Mouse (Mus musculus) T-helper 17 cell (primary cell): ENCODE results near the gene Hdhd3.
"Not testable (repeated sequence)": the region's sequence is repeated elsewhere in the genome, so short reads cannot be mapped to it uniquely, and the experiment has no call there.

ENCODE experiments used
- in situ Hi-C, 2 experiments: fragments of 300-600 bp; cut with MboI, MseI; formaldehyde crosslinking; loops; 1 replicate in 1 of 2; 2 replicates in 1 of 2; pipeline ENCODE4 v1.15.1; 2025; ENCODE audit warnings: high pct_unique_total_duplicates in 2 of 2

The Hdhd3 gene

DNA sequence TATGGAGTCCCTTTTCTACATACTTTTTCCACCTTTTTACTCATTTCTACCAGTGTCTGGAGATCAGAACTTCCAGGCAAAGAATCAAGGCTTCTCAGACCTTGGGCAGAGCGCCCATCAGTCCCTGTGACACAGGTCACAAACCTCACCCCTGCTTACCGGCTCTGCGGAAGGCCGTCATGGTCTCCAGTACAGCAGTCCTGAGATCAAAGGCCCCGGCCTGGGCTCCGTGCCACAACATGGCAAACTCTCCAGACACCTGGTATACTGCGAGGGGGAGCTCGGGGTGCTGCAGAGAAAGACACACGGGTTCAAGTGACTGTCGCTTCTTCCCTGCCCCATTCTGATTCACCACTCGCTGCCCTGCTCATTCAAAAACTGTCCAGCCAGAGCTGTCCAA, 6.7 kb upstream of the Hdhd3 start:
- in situ Hi-C loops, result no loop called here

DNA sequence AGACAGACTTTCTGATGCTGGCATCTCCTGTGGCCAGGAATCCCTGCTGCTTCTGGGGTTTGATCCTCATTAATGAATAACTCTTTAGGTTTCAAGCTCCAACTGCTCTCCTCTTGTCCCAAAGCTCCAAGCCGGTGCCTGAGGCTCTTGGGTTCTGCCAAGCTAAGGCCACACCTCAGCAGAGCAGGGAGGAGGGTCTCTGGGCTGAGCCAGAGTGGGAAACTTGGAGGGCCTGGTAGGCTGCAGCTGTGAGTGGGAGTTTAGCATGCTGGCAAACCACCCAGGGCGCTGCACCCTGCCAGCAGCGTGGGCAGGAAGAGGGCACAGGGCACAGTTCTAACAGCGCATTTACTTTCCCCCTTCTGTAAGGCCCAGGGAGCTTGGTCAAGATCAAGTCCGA, 5.6 kb upstream of the Hdhd3 start:
- in situ Hi-C loops, result no loop called here

DNA sequence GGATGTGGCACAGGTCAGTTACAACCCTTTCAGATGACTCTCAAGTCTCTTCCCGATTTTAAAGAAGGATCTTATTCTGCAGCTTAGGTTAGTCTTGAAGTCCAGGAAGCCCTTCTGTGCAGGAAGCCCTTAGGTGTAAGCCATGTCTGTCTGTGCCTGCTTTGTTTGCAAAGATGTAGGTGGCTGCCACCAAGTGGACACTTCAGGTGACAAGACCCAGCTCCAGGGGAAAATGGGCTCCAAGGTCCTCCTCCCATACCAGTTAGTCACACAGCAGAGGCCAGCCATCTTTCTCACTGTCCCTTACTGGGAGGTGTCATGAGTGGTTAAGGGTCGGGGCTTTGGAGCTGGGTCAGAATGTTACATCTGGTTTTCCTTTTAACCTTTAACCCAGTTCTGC, 3.5 kb upstream of the Hdhd3 start:
- in situ Hi-C loops, result no loop called here

DNA sequence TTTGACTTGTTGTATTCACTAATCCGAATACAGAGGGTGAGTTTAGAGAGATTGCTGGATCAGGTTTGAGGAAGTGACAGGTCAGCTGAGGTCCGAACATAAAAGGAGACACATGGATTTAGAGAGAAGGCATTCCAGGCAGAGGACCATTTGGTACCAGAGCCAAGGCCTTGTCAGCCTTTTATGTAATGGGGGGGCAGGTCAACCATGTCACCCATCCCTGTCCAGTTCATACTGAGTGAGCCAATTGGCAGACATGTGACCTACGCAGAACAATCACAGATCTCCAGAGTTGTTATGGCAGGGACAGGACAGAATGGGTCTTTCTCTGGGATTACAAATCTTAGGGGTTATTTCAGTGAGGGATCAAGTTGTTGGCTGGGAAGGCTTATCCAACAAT, 2.7 kb upstream of the Hdhd3 start:
- in situ Hi-C loops, result no loop called here

DNA sequence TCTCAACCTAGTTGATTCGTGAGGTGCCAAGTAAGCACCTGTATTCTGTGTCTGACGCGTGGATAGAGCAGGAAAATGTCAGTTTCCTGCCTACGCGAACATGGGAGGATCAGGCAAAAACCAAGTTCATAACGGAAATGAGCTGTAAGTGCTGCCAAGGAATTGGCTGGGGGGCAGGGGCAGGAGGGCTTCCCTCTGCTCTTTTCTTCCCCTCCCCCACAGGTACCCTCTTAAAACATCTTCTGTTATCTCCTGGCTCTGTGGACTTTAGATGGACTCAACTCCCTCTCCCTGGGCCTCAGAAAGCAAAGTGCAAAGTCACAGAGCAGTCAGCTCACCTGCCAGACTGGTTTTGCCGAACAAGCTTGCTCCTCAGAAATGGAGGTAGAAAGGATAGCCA, 298 bp downstream of the Hdhd3 start:
- in situ Hi-C loops, result no loop called here

DNA sequence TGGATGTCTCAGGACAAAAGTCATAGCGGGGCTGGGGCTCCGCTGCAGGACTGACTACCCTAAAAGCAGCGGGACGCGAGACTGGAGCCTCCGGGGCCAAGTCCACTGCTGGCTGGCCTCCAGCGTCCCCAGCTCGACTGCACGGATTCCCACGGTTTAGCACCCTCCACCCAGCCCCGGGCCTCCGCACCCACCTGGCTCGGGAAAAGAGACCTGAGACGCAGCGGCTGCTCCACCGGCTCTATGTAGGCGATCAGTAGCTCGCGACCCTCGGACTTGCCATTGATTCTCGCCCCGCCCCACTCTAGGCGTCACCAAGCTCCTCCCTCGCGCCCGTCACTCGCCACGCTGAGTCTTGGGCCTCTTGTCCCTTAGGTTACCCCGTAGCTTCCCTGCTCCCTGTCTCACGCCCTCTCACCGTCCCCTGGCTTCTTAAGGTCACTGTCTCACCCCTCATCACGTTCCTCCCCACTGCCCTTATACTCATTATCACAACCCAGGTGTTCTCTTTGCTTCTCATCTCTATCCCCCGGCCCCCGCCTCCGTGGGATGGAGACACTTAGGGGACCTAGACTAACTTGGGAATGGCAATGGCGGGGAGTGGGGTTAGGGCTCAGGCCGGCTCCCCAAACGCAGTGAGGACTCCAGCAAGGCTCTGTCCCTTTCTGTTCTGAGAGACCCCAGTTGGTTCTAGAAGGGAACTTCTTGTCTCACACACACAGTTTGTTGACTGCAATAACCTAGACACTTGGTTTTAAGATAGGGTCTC, 1.1 kb downstream of the Hdhd3 start:
- in situ Hi-C loops, result no loop called here

DNA sequence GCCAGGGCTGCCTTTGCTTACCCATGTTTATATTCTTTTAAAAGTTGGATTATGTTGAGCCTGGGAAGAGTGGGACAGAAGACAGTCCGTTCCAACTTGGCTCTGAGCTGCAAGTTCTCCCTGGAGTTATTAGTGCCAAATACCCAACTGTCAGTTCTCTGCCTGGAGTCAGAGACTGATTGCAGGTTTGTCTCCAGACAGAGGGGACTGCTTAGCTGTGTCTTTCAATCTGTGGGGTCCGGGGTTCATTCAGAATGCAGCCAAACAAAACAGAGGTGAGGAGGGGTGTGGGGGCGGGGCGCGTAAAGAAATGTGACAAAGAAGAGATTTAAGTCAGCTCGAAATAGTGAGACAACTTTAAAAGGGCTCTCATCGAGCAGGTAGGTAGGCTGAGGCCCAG, 1.7 kb downstream of the Hdhd3 start:
- in situ Hi-C loops, result no loop called here

DNA sequence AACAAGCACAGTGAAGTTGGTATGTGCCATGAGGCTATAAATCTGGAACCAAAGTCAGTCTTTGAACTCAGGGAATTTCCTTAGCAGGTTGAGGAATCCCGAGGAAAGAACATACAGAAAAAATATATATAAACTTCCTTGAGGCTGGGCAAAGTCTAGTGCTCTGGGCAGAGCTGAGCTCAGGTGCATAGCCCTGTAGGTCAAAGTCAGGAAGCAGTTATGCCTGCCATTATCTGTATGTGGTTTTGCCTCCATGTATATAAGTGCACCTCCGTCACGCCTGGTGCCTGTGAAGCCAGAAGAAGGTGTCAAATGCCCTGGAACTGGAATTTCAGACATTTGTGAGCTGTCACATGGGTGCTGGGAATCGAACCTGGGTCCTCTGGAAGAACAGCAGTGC, 2.5 kb downstream of the Hdhd3 start:
- in situ Hi-C loops, result no loop called here

DNA sequence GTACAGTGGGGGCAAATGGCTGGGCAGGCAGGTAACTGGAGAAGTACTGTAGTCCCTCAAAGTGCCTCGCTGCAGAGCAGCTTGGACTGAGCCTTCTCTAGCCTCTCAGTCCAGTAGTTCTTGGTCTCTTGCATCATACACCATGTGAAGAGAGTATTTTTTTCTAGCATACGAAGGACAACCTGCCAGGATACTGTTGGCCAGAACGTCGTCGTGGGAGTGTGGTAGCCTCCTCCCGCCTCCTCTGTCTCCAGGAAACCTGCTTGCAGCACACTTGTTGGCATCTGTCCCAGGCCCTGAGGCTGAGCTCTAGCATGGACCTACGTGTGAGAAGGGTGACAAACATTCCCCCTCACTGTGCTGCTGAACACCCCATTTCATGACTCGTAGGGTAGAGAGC, 6.5 kb downstream of the Hdhd3 start:
- in situ Hi-C loops, result no loop called here

DNA sequence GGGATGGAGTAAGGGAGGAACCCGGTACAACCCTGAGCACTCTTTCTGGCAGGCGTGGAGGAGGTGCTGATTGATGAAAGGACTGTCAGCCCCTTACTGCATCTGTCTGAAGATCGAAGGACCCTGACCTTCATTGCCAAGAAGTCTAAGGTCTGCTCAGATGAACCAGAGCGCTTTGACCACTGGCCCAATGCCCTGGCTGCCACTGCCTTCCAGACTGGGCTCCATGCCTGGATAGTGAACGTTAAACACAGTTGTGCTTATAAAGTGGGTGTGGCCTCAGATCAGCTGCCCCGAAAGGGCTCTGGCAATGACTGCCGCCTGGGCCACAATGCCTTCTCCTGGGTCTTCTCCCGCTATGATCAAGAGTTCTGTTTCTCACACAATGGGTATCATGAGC, 7.3 kb downstream of the Hdhd3 start:
- in situ Hi-C loops, result no loop called here

DNA sequence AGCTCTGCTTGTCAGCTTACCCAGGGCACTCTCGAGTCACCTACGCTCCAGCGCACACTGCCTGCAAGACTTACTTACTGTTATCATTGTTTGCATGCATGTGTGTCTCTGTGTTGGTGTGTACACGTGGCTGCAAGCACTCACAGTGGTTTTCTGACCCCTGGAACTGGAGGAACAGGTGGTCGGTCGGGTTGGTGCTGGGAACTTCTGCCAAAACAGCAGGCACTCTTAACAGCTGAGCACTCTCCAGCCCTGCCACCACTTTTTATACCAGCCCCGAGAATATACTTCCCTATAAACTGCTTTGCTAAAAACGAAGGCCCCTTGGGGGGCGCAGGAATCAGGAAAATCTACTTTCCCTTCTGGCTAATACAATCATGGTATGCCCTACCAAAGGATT, 9.0 kb downstream of the Hdhd3 start:
- in situ Hi-C loops, result no loop called here

DNA sequence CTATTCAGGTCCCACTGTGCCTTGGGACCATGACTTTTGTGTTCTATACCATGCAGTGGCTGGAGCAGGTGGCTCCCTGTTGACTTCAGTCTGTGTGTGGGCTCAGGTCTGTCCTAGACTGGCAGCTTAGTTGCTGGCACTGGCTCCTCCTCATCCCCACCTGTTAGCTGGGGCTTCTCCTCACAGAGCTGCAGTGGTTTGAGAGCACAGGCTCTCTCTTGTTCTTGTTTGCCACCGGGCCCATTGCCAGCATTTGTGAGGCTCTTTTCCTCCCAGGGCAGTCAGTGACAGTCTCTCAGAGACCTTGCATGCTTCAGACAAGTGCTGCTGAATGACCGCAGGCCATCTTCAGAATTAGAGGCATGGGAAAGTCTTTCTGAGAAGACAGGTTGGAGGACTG, 10.6 kb downstream of the Hdhd3 start:
- in situ Hi-C loops, result no loop called here

DNA sequence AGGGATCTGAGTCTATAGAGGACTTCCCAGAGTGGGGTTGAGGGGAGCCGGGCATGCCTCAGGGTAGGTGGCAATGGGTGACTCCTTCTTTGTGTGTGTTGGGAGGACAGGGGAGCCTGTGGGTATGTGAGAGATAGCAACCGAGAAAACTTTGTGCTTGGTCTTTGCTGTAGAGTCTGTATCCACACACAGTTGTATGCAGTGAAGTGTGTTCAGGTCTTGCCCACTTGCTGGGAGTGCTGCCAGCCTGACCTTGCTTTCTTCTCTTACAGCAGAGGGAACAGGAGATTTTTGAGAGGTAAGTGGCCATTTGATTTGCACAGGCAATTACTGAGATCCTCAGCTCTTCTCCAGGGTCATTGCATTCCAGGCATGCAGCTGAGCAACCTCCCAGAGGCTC, 15.4 kb downstream of the Hdhd3 start:
- in situ Hi-C loops, result loop anchor here in 1 of 2 experiments (5.0 kb wide), 1 partner anchor 204 kb away; no protein-coding TSS in a partner anchor

DNA sequence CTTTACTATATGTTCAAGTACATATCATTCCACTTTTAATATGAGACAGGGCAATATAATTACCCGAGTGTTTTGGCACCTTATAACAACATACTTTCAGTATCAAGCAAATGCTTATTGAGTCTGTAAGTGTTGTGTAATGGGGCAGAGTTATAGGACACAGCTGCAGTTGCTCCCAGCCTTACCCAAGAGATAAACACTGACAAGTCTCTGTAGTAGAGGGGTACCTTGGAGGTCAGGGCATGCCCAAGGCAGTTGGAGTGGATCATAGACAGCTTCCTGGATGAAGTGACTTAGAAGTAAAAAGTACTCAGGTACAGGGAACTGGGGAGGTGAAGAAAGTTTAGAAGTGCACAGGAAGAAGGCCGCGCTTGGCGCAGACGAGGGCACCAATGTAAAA, 16.1 kb downstream of the Hdhd3 start:
- in situ Hi-C loops, result loop anchor here in 1 of 2 experiments (5.0 kb wide), 1 partner anchor 205 kb away; no protein-coding TSS in a partner anchor

DNA sequence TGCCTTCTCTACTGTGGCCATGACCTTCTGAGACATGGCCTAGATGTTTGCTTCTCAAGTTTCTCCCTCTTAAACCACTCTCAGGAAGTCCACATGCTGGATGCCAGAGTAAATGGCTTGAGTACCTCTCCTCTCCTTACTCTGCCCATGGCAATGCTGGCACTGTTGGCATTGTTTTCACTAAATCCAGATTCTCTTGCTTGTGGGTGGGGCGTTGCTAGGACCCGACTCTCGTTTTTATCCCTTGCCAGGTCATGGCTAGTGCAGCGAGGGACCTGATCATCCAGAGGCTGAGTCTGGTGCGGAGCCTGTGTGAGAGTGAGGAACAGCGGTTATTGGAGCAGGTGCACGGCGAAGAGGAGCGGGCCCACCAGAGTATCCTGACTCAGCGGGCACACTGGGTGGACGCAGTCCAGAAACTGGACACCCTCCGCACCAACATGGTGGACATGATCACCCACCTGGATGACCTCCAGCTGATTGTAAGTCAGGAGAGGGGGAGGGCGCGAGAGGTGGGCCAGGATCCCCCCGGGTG, 17.0 kb downstream of the Hdhd3 start:
- in situ Hi-C loops, result loop anchor here in 1 of 2 experiments (5.0 kb wide), 1 partner anchor 206 kb away; no protein-coding TSS in a partner anchor

DNA sequence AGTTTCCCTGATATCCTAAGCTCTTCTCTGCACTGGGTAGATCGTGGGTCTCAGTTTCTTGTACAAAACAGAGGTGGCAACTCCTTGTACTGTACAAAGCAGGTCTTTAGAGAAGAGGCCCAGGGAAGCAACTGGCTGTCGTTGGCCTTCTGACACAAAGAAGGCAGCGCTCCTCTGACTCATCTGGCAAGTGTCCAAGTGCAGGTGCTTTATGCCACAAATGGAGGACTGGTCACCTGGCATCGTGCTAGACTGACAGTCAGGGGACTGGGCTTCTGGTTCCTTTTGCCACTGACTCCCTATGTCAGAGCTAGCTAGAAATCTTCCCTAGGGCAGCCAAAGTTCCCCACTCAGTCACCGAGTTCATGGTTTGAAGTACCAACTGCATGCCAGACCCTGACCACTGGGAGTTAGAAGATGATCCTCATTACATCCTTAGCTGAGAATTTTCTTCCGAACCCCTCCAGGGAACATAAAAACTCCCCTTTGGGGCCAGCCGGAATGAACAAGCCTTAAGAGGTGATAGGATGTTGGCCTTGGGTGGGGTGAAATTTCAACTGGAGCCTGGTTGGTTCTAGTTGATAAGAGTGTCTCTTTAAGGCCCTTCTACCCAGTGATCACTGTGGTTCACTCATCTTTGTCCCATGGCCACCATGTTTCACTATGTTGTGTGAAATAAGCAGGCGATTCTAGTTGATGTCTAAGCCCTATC, 17.7 kb downstream of the Hdhd3 start:
- in situ Hi-C loops, result loop anchor here in 1 of 2 experiments (5.0 kb wide), 1 partner anchor 207 kb away; no protein-coding TSS in a partner anchor

DNA sequence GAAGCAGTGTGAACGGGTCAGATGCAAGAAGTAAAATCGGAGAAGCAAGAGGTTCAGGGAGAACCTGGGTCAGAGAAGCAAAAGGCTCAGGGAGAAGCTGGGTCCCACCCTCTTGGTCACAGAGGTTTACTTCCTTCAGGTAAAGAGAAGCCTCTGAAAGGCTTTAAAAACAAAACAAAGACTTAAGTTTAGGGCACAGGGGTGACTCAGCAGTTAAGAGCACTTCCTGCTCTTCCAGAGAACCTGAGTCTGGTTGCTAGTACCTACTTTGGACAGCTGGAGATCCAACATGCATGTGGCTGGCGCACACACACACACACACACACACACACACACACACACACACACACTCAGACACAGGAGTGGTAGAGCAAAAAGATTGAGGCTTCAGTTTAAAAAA, 18.3 kb downstream of the Hdhd3 start:
- in situ Hi-C loops, result loop anchor here in 1 of 2 experiments (5.0 kb wide), 1 partner anchor 207 kb away; no protein-coding TSS in a partner anchor

DNA sequence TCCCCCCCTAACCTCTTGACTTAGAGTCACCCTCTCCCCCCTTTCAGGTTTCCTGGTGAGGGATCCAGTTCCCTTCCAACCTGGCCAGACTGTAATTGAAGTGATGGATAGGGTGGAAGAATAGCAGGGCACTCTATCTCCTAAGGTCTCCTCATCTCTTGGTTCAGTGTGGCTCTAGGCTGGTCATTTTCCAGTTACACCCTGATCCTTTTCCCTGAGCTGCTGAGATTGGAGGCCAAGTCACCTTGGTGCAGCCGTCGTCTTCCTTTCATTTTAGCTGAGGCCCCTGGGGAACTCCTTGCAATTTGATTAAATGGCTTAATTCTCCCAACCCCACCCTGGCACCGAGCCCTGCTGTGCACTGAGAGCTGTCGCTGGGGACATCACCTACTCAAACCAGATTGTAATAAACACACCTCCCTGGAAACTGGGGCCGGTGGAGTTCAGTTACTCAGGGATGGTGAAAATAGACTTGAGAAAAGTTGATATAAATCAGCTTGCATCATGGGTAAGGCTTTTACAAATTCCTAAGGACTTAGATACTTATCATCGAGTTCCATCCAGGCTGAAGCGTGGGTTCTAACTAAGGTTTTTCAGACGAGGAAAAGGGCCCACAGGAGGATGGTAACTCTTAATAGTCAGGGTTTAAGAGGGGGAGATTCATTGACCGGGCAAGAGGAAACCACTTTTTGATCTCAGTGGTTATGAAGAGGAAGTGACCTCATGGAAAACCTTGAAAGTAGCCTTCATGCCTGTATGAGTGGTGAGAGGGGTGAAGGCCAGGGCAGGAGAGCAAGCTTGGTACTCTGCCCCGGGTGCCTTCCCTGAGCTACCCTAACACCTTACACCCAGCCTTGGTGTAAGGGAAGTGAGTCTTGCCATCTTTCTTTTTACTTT, 22.3 kb downstream of the Hdhd3 start:
- in situ Hi-C loops, result no loop called here

DNA sequence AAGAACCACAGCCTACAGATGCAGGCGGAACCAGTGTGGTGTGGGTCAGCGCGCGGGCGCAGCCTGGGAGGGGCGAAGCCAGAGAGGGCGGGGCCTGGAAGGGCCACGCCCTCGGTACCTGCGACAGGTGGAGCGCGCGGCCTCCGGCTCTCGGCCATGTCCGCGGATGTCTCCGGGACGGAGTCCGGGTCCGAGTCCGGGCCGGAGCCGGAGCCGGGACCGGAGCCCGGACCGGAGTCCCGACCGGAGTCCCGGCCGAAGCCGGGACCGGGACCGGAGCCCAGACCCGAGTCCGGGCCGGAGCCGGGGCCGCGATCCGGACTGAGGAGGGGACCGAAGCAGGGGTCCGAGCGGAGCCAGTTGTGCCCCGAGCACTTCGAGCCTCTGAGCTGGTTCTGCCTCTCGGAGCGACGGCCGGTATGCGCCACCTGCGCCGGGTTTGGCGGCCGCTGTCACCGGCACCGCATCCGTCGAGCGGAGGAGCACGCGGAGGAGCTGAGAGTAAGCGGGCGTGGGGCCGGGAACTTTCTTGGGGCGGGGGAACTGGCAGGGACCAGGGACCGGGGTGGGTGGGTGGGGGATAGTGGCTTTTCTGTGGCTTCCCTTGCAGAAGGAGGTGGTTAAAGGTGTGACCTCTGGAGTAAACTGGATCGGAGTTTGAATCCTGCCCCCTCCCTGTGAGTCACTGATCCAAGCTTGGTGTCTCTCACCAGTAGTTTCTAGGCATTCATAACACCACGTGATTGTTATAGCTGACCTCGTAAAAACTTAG, 23.1 kb downstream of the Hdhd3 start, which contains the start of gene Bspry:
Bspry (plus strand) TSS at position 117 of the 772 bp plus-strand sequence.
- in situ Hi-C loops, result no loop called here

DNA sequence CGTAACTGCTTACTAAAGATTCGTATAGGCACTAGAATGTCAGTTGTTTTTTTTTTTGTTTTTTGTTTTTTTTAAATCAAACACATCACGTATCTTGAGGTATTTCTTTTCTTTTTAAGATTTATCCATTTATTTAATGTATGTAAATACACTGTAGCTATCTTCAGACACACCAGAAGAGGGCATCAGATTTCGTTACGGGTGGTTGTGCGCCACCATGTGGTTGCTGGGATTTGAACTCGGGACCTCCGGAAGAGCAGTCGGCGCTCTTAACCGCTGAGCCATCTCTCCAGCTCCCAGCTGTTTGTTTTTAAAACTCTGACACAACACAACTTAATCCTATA, 23.7 kb downstream of the Hdhd3 start:
- in situ Hi-C loops, result not testable (repeated sequence)
